Mouse (Mus musculus) 3134 (cell line): ENCODE measurements around the gene Rimkla.

Source experiments
- DNase-seq: peaks from one replicate; pipeline ENCODE4 v3.0.0-alpha.2; 2011; ENCODE audit warnings: low spot score; ENCODE audit not compliant: insufficient read length; ENCODE audit errors: extremely low read depth

Gene Rimkla

GRCm38 (mm10) chr4:119472545-119472944 lies 19.9 kb downstream of the Rimkla start:
- DNase-seq: no peak

- DNase-seq: no peak
These were observed 24.6 kb downstream of the Rimkla start for GRCm38 (mm10) chr4:119467720-119468380.

GRCm38 (mm10) chr4:119465841-119466240 lies 26.6 kb downstream of the Rimkla start:
- DNase-seq: no peak

GRCm38 (mm10) chr4:119463756-119464419 lies 28.5 kb downstream of the Rimkla start:
- no peak for DNase-seq

- DNase-seq: peak; percentile 24
These were observed 29.3 kb downstream of the Rimkla start for GRCm38 (mm10) chr4:119462858-119463755.

GRCm38 (mm10) chr4:119462457-119462856 lies 30.0 kb downstream of the Rimkla start:
- no peak for DNase-seq

- no peak for DNase-seq
These were observed 31.7 kb downstream of the Rimkla start for GRCm38 (mm10) chr4:119460728-119461141.

GRCm38 (mm10) chr4:119460296-119460695 lies 32.1 kb downstream of the Rimkla start:
- DNase-seq: no peak

GRCm38 (mm10) chr4:119453533-119453932 lies 38.9 kb downstream of the Rimkla start:
- no peak for DNase-seq

GRCm38 (mm10) chr4:119453128-119453527 lies 39.3 kb downstream of the Rimkla start:
- no peak for DNase-seq

GRCm38 (mm10) chr4:119450436-119450835 lies 42.0 kb downstream of the Rimkla start:
- DNase-seq: no peak

GRCm38 (mm10) chr4:119447786-119448185 lies 44.6 kb downstream of the Rimkla start:
- no peak for DNase-seq

- no peak for DNase-seq
These were observed 45.2 kb downstream of the Rimkla start for GRCm38 (mm10) chr4:119447261-119447660.

GRCm38 (mm10) chr4:119442539-119442938 lies 49.9 kb downstream of the Rimkla start:
- no peak for DNase-seq

GRCm38 (mm10) chr4:119441836-119442235 lies 50.6 kb downstream of the Rimkla start:
- no peak for DNase-seq

- no peak for DNase-seq
These were observed 54.5 kb downstream of the Rimkla start for GRCm38 (mm10) chr4:119437936-119438335.

- DNase-seq: no peak
These were observed 61.8 kb downstream of the Rimkla start for GRCm38 (mm10) chr4:119430678-119431077.

GRCm38 (mm10) chr4:119427680-119428079 lies 64.7 kb downstream of the Rimkla start:
- no peak for DNase-seq

- DNase-seq: no peak
These were observed 66.8 kb downstream of the Rimkla start for GRCm38 (mm10) chr4:119425601-119426000.

- no peak for DNase-seq
These were observed 67.4 kb downstream of the Rimkla start for GRCm38 (mm10) chr4:119425077-119425476.

- DNase-seq: peak; percentile 94
These were observed 70.0 kb downstream of the Rimkla start, which contains the start of the genes Ppcs and Zmynd12 for GRCm38 (mm10) chr4:119422294-119422964. Gene Ppcs (minus strand): TSS chr4:119422420. Gene Zmynd12 (plus strand): TSS chr4:119422814.
